In the genomic region with DNA sequence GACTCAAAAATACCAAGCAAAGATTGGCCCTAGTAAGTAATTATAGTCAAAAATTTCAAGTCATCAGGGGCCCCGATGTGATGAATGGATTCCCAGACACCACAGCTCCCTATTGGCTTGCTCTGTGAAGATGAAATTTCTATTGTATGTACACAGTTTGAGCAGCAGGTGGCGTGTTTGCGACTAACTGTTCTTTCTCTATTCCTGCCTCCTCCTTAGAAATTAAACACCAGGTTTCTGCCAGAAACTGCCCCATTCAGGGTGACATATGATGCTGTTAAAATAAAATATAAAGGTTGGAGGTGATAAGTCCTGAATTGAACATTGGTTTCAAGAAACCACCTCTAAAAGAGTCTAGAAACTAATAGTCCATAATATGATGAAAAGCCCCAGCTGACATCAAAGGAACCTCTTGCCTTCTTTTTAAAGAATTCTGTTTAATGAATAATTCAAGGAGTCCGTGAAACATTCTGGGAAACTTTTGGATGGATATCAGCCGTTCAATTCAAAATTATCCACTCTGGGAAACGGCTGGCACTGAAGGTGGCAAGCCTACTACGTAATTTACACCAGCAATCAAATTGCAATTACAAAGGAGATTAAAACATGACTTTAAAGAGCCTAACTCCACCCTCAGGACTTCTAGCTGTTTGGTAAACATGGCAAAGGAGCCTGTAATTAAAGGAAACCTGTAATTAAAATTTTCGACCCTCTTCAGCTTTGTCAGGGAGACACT, we compare ENCODE assay signal across 7 mouse cellular contexts.
DNase-seq lines count a peak whose midpoint lies in the region; ATAC-seq and TF ChIP-seq lines count a peak whose summit lies in the region.

No protein-coding gene starts in this region.

- no peak overlapping the region for H3K4me3 ChIP-seq in CH12.LX (replicated peaks in 1 of 3; ENCODE audit: low read depth in 2 of 3, low read length in 2 of 3, poor library complexity in 1 of 3)

- ATAC-seq in megakaryocyte-erythroid progenitor cell, adult 5-6 weeks (replicated peaks; ENCODE audit: low FRiP score, low TSS enrichment, poor library complexity, severe bottlenecking): no peak

- no peaks in the 10 kb centered on the region for H3K79me2 ChIP-seq in CH12.LX (replicated peaks; ENCODE audit: control insufficient read depth, extremely low read depth, insufficient read depth, poor library complexity, severe bottlenecking)

- no peak for TF ChIP-seq EP300 in CH12.LX (IDR thresholded peaks at IDR 0.05; ENCODE audit: low read length)

- H3K4me2 ChIP-seq in CH12.LX (ENCODE audit: insufficient read depth, low read depth, poor library complexity, severe bottlenecking): no peak overlapping the region; the same call in 1 of the 2 replicates

- dilution Hi-C loops in CH12.LX (cut with MboI; ENCODE audit: extremely low pct_ligation_motif_present, extremely low pct_unique_long_range_greater_than_20kb, low sequenced_read_pairs): no loop called here

- no peak overlapping the region for H3K27ac ChIP-seq in CH12.LX (ENCODE audit: insufficient read depth, low read depth)

- in situ Hi-C loops in CH12.LX (cut with MboI; ENCODE audit: low pct_ligation_motif_present, low pct_unique_long_range_greater_than_20kb, low sequenced_read_pairs): no loop called here

- no peaks in the 10 kb centered on the region for H3K27me3 ChIP-seq in CH12.LX (replicated peaks)

- no peak overlapping the region for H3K9ac ChIP-seq in CH12.LX (ENCODE audit: insufficient read depth, low read depth)

- DNase-seq in CH12.LX (ENCODE audit: extremely low read depth): peak; percentile 52
- peak; percentile 12 for DNase-seq in Muller cell, postnatal 12 days (ENCODE audit: inconsistent ontology term)
- DNase-seq in frontal cortex, postnatal 36 days (ENCODE audit: low spot score in 2 of 2): peak; percentile 45 to 74
- peak; percentile 60 to 76 for DNase-seq in left cerebral cortex, postnatal 25 days (ENCODE audit: low spot score in 2 of 2)
- DNase-seq in right cerebral cortex, postnatal 4 days: peak; percentile 45
- DNase-seq in spleen, adult 18-20 months: no peak

- peak; percentile 40 for TF ChIP-seq RAD21 in CH12.LX (IDR thresholded peaks at IDR 0.05; ENCODE audit: low read depth, low read length)

- H3K36me3 ChIP-seq in CH12.LX (replicated peaks in 1 of 2; ENCODE audit: control insufficient read depth in 1 of 2, insufficient read depth in 1 of 2, low read length in 1 of 2): no peaks in the 10 kb centered on the region

- peaks cover 0 to 18% of the 10 kb centered on the region in 2 experiments; a peak in 2 of 4 replicates for H3K4me1 ChIP-seq in CH12.LX (ENCODE audit: control insufficient read depth in 1 of 2, insufficient read depth in 2 of 2)

- intact Hi-C loops in left cerebral cortex, postnatal 25 days (cut with DNase I): no loop called here

- no peak for TF ChIP-seq POLR2A in CH12.LX (IDR thresholded peaks at IDR 0.05; ENCODE audit: low read depth, low read length)

- TF ChIP-seq CTCF in CH12.LX (conservative IDR thresholded peaks at IDR 0.05 in 1 of 2, IDR thresholded peaks at IDR 0.05 in 1 of 2; ENCODE audit: low read depth in 2 of 2, low read length in 2 of 2): peak; percentile 29 to 62; a peak in 3 of 4 replicates

- no peaks in the 10 kb centered on the region for H3K9me3 ChIP-seq in CH12.LX (replicated peaks; ENCODE audit: low read length)

TF ChIP-seq in CH12.LX, 34 proteins besides CTCF, POLR2A, EP300 and RAD21:
- no peak for TF ChIP-seq UBTF (IDR thresholded peaks at IDR 0.05; ENCODE audit: low read depth, low read length)
- TF ChIP-seq PAX5 (IDR thresholded peaks at IDR 0.05; ENCODE audit: low read length): no peak
- TF ChIP-seq ZKSCAN1 (IDR thresholded peaks at IDR 0.05; ENCODE audit: borderline replicate concordance, low read depth, low read length): no peak
- TF ChIP-seq ZC3H11A (IDR thresholded peaks at IDR 0.05; ENCODE audit: low read depth, low read length): no peak
- no peak for TF ChIP-seq BHLHE40 (IDR thresholded peaks at IDR 0.05; ENCODE audit: low read depth, low read length)
- peak; percentile 54 for TF ChIP-seq SMC3 (IDR thresholded peaks at IDR 0.05; ENCODE audit: low read depth, low read length)
- TF ChIP-seq ELF1 (IDR thresholded peaks at IDR 0.05; ENCODE audit: low read depth, low read length): no peak
TF ChIP-seq in CH12.LX: peak in this region for 1.

Comparison
In these comparisons a context has a peak if more than half of its experiments do, and no peak if none do; other contexts are left out.
1. DNase-seq: peak in CH12.LX (single experiment), Muller cell, postnatal 12 days (single experiment), frontal cortex, postnatal 36 days (2 of 2), left cerebral cortex, postnatal 25 days (2 of 2) and right cerebral cortex, postnatal 4 days (single experiment); none in spleen, adult 18-20 months (0 of 2).